Mouse (Mus musculus) frontal cortex, postnatal 25 days (tissue): ENCODE results near the gene Tmem181a.
"Not testable (repeated sequence)": the region's sequence is repeated elsewhere in the genome, so short reads cannot be mapped to it uniquely, and the experiment has no call there.

Experiments
- DNase-seq, 2 experiments: peaks; one replicate each; pipeline ENCODE4 v3.0.0; 2022; ENCODE audit warnings: low spot score in 2 of 2

The Tmem181a gene

DNA sequence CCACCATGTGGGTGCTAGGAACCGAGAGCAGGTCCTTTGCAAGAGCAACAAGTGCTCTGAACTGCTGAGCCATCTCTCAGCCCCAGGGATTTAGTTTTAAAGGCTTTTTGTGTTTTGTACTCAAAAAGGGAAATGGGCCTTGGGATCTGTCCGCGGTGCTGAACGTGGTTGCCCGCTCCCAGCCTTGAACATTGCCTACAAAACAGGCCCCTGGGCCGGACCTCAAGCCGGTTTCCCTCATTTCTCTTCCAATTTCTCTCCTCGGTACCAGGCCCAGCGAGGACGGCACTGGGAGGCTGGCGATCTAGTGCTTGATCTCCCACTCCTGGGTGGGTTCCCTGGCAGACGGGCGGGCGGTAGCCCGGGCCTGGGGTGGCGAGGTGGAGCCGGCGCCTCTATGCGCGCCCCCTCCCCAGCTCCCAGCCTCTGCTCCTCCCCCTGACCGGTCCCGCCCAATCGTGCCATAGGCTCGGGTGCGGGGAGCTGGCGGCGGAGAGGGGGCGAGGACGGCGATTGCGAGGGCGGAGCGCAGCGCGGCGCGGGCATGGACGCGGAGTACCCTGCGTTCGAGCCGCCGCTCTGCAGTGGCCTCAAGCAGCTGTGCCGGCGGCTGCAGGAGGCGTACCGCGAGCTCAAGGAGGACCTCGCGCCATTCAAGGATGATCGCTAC lies at the start of gene Tmem181a:
Gene Tmem181a, plus strand, starts transcription at position 461 of the 670 bp plus-strand sequence.
- not testable (repeated sequence) for DNase-seq

DNA sequence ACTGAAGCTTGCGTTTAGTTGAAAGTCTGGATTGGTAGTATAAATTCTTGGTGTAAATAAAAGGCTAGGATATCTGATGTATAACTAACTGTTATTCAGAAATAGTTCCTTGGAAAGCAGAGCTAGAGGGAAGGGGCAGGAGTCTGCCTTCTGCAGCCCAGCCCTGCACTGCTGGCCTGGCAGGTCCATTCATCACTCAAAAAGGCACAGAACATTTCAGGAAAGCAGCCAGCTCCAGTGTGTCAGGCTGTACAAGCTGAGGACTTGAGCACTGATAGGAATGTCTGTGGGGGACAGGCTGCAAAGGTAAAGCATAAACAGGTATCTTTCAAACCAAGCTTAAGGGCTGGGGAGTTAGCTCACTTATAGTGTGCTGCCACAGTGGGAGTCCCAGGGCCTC lies 44.9 kb upstream of the Tmem181a start:
- DNase-seq = no peak

DNA sequence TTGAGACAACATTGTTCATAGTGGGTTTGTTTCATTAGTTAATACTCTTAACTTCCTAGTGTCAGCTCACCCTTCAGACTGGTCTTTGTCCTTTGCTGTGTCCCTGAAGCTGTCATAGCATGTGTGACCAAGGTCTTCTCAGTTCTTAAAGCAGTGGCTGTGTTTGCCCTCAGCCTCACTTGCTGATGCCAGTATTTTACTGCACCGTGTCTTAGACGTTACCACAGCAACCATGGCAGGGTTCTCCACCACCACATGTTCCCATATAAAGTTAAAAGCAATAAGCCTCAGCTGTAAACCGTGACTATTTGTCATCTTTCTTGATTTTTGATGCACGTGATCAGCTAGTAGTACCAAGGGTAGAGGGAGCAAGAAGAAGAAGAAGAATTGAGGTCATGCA lies 41.0 kb upstream of the Tmem181a start:
- no peak for DNase-seq

DNA sequence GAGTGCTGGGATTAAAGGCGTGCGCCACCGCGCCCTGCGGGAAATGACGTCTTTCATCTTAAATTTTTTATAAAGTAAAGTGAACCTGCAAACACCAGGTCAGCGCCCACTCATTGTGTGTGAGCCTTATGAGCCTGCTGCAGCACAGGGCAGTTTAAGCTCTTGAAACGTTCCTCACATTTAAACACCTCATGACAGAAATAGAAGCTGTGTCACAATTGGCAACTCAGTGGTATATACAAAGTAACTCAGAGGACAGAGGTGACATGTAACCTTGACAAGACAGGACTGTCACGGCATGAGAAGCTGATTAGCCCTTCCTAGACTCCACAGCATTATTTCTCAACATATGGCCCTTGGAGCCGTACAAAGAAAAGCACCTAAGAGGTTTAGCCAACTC lies 40.1 kb upstream of the Tmem181a start:
- no peak for DNase-seq

DNA sequence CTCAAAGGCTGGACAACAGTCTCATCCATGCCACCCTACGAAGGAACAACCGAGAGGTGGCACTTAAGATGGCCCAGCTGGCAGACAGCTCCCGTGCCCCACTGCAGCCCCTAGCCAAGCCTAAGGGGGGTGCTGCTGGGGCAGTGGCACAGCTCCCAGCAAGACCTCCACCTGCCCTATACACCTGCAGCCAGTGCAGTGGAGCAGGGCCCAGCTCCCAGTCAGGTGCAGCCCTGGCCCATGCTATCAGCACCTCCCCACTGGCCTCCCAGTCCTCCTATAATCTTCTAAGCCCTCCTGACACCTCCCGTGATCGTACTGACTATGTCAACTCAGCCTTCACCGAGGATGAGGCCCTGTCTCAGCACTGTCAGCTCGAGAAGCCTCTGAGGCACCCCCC lies 24.0 kb upstream of the Tmem181a start:
- not testable (repeated sequence) for DNase-seq

DNA sequence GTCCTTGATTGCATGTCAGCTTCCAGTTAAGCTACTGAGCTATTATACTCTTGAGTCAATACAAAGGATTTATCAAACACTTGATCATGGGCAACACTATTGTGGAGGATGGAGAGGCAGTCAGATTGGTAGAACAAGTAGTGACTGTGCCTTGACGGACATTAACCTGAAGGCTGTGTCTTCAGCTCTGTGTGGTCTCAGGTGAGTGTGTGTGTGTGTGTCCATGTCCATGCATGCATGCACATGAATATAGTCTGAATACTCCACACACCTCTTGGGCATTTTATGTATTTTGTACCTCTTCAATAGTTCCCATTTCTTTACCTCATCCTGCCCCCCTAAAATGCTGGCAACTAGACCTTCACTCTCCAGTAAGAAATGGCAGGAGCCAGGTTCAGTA lies 5.4 kb upstream of the Tmem181a start:
- not testable (repeated sequence) for DNase-seq

DNA sequence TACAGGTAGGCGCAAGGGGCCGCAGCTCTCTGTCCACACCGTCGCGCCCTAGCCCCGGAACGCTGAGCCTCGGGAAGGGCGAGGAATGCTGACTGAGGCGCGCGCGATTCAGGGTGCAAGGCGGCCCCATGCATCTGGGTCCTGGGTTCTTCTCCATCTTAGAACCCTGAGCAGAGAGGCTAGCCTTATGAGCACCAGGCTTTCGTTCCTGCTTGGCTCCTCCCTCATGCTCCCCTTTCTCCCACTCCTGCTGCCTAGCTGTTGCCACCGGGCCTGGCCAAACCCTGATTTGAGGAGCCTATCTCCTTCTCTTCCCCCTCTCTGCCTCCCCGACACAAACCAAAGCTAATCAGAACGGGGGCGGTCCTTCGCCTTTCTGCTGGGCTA lies 403 bp downstream of the Tmem181a start:
- DNase-seq = peak; percentile 69 to 71

DNA sequence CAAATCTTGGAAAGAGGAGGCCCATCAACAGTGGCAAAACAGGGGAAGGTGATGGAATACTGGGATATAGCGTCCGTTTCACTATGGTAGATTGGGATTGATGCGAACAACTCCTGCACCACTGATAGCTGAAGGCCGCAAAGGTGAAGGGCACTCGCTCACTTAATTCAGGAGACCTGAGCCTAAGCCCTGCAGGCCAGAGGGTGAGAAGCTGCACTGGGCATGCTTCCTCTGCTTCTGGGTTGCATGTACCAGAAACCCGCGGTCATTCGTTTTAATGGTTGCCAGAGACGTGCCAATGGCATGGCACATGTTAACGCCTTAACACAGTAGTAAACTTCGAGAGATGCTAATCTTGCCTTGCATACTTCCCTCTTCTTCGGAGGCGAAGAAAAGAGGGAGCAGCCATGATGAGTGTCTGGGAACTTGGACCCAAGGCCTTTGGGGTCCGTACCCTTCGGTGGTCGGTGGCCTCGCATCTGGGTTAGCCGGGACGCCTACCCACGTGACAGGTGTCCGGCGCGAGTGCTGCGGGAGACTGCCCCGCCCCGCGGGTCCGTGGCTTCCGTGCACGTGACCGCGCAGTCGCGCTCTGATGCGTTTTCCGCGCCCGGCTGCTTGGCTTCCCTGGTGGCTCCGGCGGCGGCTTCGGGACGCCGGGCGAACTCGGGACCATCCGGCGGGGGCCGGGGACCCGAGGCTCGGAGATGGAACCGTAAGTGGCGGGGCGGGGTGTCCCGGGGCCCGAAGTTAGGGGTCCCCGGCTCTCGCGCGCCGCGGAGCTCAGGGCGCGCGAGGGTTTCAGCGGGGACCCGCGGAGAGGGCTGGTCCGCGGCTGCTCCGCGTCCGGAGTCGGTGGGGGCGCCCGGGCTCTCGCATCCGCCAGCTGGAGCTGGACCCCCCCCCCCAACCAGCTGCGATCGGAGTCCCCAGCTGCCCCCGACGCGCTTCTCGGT lies 13.5 kb downstream of the Tmem181a start:
- DNase-seq = not testable (repeated sequence)

DNA sequence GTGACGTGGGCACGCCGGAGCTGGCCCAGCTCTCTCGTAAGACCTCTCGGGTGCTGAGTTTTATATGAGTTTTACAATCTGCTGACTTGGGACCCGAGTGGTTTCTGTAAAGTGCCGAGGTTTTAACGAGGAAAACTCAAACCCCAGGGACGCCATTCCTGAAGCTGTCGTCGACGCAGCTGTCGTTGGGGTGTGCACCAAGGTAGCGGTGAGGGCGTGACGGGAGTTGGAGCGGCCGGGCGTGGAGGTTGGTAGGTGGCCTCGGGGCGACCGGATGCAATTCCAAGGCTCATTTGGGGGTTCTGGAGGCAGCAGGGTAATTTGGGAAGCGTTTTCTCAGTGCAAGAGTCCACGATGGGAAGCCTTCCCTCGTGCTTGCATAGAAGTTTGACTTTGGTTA lies 14.2 kb downstream of the Tmem181a start:
- DNase-seq = not testable (repeated sequence)

DNA sequence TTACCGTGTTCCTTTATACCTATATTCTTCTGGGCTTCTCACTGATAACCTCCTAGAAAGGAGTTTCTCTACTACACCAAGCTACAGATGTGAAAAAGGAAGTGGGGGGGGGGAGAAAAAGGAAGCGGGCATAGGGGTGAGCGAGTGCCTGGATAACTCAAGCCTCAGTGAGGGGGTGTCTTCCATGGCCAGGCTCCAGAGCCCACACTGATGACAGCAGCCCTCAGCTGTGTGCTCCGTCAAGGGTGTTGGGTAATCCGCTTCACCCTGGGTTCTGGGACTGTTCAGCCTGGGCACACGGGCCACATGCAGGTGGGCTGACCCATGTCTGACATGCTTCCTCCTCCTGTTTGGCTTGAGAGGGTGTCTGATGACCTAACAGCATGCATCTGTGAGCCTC lies 15.3 kb downstream of the Tmem181a start:
- not testable (repeated sequence) for DNase-seq

DNA sequence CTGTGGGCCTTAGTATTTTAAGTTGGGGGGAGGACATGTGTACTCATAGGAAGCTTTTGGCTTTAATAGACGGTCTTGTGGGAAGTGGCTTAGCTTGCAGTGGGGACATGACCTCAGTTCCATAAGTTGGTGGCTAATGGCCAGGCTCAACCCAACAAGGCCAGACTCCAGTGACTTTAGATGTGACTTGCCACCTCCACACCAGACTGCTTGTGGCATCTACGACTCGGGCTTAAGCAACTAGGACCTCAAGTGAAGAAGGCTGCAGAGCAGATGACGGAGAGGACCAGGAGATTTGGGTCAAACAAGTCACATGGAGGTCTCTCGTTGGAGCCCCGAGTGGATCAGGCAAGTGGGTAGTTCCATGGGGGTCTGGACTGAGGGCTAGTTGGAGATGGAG lies 18.0 kb downstream of the Tmem181a start:
- not testable (repeated sequence) for DNase-seq

DNA sequence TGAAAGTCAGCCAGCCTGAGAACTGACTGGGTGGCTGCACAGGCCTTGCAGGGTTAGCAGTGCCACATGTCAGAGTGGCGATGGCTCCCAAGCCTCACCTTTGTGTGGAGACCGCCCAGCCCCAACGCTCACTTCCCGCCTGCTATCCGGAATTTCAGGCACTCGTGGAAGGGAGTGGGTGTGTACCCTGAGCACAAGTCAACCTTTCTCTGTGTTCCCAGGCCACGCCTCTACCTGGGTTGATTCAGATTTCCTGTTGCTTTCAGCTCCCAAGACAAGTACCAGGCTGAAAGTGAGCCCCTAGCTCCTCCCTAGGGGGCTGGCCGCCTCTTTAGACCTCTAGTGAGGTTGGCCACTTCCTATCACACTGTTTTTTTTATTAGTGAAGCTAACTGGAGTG lies 22.5 kb downstream of the Tmem181a start:
- DNase-seq = not testable (repeated sequence)

DNA sequence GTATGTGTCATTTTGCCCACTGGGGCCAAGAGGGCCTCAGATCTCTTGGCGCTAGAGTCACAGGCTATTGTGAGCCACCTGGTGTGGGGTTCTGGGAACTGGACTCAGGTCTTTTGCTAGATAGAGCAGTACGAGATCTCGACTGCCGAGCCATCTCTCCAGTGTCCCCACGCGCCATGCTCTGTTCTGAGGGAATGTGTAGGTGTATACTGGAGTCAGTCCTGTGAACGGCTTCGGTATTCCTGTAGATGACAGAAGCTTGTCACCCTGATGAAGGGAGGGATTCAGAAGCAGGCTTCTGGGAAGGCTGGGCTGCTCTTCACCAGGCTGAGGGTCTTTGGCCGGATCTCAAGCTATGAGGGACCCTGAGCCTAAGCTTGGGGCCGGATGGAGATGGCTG lies 23.1 kb downstream of the Tmem181a start:
- DNase-seq = not testable (repeated sequence)

DNA sequence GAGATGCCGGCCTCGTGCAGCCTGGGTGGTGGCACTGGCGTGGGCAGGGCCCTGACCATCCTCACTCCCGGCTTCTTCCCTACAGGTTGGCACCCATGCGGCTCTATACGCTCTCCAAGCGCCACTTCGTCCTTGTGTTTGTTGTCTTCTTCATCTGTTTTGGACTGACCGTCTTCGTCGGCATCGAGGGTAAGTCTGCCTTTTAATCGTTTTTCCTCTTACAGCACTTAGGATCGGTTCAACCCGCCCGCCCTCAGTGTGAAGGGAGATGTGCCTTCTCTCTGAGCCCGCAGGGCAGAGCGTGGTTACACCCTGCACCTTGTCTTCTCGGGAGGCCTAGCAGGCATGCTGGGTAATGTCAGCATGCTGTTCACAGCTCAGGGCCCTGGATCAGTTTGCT lies 23.9 kb downstream of the Tmem181a start:
- DNase-seq = not testable (repeated sequence)

DNA sequence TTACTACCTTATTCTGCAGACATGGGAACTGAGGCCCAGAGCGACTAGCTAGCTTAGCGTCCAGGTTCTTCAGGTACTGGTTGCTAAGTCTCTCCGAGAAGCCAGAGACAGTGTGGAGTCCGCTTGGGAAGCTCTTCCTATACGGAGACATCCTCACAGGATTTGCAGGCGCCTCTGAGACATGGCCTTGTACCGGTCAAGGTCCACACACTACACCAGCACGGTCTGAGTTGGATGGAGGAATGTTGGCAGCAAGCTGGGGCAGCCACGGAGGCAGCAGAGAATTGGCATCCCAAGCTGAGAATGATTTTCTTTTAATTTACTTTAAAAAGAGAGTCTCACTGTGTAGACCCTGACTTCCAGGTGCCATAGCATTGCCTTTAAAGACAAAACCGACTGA lies 26.5 kb downstream of the Tmem181a start:
- DNase-seq = not testable (repeated sequence)

DNA sequence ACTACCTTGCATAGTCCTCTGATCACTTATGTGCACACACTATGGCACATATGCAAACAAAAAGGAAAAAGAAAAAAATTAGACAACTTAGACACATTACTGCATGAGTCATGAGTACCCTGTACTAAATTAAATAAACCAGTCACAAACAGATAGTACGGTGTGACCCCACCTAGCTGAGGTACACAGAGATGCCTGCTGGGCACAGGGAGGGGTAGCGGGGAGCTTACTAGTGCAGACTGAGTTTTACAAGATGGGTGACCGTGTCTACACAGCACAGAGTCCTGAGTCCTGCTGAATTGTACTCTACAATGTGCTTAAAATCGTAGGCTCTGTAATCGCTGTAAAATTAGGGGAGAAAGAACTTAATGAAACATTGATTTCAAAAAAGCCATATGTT lies 29.5 kb downstream of the Tmem181a start:
- DNase-seq = not testable (repeated sequence)

DNA sequence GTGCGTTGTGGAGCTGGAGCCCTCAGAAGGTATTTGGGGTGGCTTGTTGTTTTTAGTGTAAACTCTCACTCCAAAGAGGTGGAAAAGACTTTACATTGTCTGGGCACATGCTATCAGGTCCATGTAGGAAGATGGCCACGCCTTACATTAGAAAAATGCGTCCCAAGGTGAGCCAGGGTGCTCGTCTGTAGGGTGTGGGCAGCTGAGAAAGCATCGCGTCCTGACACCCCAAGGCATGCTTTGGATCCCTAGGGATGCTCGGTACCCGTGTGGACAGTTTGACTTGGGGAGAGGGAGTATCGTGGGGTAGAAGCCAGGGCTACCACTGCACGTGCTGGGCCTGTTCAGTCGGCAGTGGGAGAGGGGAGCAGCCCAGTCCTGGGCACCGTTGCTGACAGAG lies 32.4 kb downstream of the Tmem181a start:
- not testable (repeated sequence) for DNase-seq

DNA sequence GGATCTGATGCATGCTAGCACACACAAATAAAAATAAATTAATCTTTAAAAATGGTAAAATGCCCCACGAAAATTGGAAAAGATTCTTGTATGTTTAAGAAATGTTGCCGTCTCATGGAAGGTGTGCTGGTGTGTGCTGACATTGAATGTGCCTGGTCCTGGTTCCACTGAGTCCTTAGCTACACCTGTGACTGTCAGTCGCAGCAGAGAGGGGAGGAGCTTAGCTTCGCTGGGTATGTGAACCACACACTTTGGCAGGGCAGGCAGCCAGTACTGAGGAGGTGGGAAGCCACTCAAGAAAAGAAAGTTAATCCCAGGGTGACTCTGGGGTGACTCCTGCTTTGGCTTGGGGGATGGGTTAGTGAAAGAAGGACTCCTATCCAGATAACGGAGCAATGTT lies 37.2 kb downstream of the Tmem181a start:
- DNase-seq = not testable (repeated sequence)

DNA sequence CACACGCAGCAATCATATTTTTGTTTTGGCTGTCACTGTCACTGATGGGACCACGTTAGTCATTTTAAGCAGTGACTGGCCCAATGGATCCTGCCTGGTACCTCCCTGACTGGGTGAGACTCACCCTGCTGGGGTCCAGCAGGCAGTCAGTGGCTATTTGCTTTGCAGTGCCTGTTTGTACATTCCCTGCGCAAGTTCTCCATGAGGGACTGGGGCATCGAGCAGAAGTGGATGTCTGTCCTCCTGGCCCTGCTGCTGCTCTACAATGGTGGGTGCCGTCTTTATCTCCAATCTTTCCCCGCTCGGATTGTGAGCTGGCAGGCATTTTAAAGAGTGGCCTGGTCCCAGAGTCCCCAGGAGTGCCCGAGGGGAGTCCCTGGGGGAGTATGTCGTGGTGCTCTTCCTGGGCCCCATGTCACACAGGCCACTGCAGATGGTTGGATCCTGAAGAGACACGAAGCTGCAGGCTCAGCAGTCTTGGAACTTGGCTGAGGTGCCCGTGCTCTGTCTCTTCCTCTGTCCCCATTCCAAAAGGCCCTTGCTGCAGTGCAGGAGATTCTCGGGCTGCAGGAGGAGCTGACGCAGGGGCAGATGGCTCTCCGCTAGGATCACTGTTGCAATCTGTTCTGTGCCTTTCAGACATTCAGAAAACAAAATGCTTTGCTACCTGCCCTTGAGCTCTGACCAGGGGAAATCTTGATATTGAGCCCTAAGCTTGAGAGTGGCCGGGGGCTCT lies 40.6 kb downstream of the Tmem181a start:
- not testable (repeated sequence) for DNase-seq

DNA sequence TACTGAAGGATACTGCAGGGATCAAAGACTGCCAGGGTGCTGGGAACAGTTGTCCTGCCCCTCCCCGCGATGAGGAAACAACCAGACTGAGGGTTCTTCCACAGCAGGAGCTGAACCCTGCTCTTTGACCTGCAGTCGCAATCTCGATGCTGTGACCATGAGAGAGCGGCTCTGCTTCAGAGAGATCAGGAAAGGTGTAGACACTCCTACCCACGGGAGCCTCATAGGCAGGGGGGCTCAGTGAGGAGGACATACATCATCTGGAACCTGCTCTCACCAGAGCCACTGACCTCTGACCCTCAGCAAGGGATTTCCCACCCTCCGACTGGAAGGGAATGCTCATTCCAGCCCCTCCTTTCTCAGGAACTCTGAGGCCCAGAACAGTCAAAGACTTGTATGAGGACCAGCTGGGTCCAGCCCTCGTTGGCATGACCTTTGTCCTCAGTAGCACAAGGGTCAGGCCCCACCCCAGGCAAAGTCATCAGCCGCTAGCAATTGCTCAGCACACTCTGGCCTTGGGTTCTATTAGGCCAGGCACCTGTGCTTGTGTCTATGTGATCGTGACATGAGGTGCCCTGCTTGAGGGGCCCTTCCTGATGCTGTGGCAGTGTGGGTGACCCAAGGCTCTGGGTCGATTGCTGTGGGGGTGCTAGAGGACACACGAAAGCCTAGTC lies 43.7 kb downstream of the Tmem181a start:
- not testable (repeated sequence) for DNase-seq

DNA sequence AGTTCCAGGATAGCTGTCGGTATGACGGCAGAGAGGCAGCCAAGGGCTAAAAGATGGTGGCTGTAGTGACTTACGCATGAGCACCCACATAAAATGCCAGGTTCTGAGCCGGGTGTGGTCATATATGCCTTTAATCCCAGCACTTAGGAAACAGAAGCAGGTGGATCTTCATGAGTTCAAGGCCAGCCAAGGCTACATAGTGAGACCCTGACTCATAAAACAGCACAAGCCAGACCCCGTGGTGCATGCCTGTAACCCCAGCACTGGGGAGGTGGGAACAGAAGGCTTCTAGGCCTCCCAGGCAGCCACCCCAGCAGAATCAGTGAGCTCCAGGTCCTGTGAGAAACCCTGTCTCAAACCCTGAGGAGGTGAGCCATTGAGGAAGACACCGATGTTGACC lies 48.2 kb downstream of the Tmem181a start:
- not testable (repeated sequence) for DNase-seq
